8 mouse cellular contexts compared by ENCODE assay signal in genomic region chr11:121702895-121703618, GRCm38 (mm10). TPM values are rescaled to one million over a fixed set of nuclear protein-coding genes. Genes with fewer than 3 reads are reported as not detected.
DNase-seq lines count a peak whose midpoint lies in the region; ATAC-seq and TF ChIP-seq lines count a peak whose summit lies in the region.

No protein-coding gene starts in this region.

- 0 out of 2 replicates have a peak, but pooled peaks cover 6% of the 10 kb centered on the region for H3K27me3 ChIP-seq in ES-Bruce4 (ENCODE audit: control insufficient read depth, insufficient read depth, low read length, poor library complexity, severe bottlenecking)
- H3K27me3 ChIP-seq in hindbrain, embryonic 11.5 days (ENCODE audit: control insufficient read depth, insufficient read depth, low read length) = peaks cover 17% of the 10 kb centered on the region
- H3K27me3 ChIP-seq in lung, postnatal 0 days (replicated peaks; ENCODE audit: insufficient read depth, low read length) = no peaks in the 10 kb centered on the region

- peak; percentile 18 to 23 for DNase-seq in cerebellum, adult 18-20 months
- DNase-seq in frontal cortex, postnatal 10 days (ENCODE audit: low spot score in 2 of 2) = peak; percentile 53 to 54
- DNase-seq in hindbrain, embryonic 11.5 days (ENCODE audit: low spot score) = peak; percentile 61
- DNase-seq in layer of hippocampus, postnatal 14 days (ENCODE audit: low spot score in 2 of 2) = peak; percentile 31 to 42
- peak; percentile 86 for DNase-seq in lung, postnatal 0 days (ENCODE audit: low spot score)
- DNase-seq in ovary, postnatal 10 days (ENCODE audit: low spot score) = peak; percentile 29
- peak; percentile 52 for DNase-seq in urinary bladder, postnatal 25 days (ENCODE audit: low spot score)

- TF ChIP-seq EP300 in ES-Bruce4 (IDR thresholded peaks at IDR 0.05; ENCODE audit: insufficient read depth, low read depth, low read length) = no peak
- no peak for TF ChIP-seq EP300 in lung, postnatal 0 days (IDR thresholded peaks at IDR 0.05)

- no peaks in the 10 kb centered on the region for H3K4me1 ChIP-seq in ES-Bruce4 (ENCODE audit: control insufficient read depth, insufficient read depth, low read length)
- H3K4me1 ChIP-seq in hindbrain, embryonic 11.5 days (replicated peaks; ENCODE audit: control insufficient read depth, insufficient read depth, low read length) = no peaks in the 10 kb centered on the region
- H3K4me1 ChIP-seq in lung, postnatal 0 days (ENCODE audit: insufficient read depth, low read depth, low read length) = peaks cover 16% of the 10 kb centered on the region

- TF ChIP-seq POLR2A in ES-Bruce4 (IDR thresholded peaks at IDR 0.05; ENCODE audit: insufficient read depth, low read length) = no peak

- no peak for TF ChIP-seq CTCF in ES-Bruce4 (IDR thresholded peaks at IDR 0.05; ENCODE audit: low read depth, low read length)
- no peak for TF ChIP-seq CTCF in lung, postnatal 0 days (IDR thresholded peaks at IDR 0.05)

- H3K4me3 ChIP-seq in ES-Bruce4 (ENCODE audit: low read depth, low read length) = peak overlapping the region; percentile 72
- H3K4me3 ChIP-seq in hindbrain, embryonic 11.5 days (ENCODE audit: low read depth, low read length) = peak overlapping the region; percentile 67
- peak overlapping the region; percentile 73 for H3K4me3 ChIP-seq in lung, postnatal 0 days (ENCODE audit: low read depth, low read length)

- peak overlapping the region; percentile 7 for H3K9ac ChIP-seq in ES-Bruce4 (ENCODE audit: low read depth, poor library complexity, severe bottlenecking)
- peak overlapping the region; percentile 55 for H3K9ac ChIP-seq in hindbrain, embryonic 11.5 days (ENCODE audit: low read depth, low read length)
- H3K9ac ChIP-seq in lung, postnatal 0 days (replicated peaks; ENCODE audit: low read depth) = peak overlapping the region; percentile 53

- H3K27ac ChIP-seq in ES-Bruce4 (ENCODE audit: insufficient read depth, low read length) = no peak overlapping the region
- no peak overlapping the region for H3K27ac ChIP-seq in hindbrain, embryonic 11.5 days (ENCODE audit: low read depth, low read length)
- H3K27ac ChIP-seq in lung, postnatal 0 days (ENCODE audit: low read length) = peak overlapping the region; percentile 81

- H3K36me3 ChIP-seq in ES-Bruce4 (ENCODE audit: control insufficient read depth, insufficient read depth, low read length, poor library complexity, severe bottlenecking) = no peaks in the 10 kb centered on the region
- H3K36me3 ChIP-seq in hindbrain, embryonic 11.5 days (ENCODE audit: control insufficient read depth, insufficient read depth, low read length) = no peaks in the 10 kb centered on the region
- no peaks in the 10 kb centered on the region for H3K36me3 ChIP-seq in lung, postnatal 0 days (ENCODE audit: insufficient read depth, low read length)

- H3K9me3 ChIP-seq in ES-Bruce4 (replicated peaks; ENCODE audit: control insufficient read depth, insufficient read depth, low read length, poor library complexity, severe bottlenecking) = no peaks in the 10 kb centered on the region
- H3K9me3 ChIP-seq in hindbrain, embryonic 11.5 days (ENCODE audit: control insufficient read depth, low read length) = no peaks in the 10 kb centered on the region
- H3K9me3 ChIP-seq in lung, postnatal 0 days (ENCODE audit: low read length) = no peaks in the 10 kb centered on the region

- WGBS in hindbrain, embryonic 11.5 days = under 1% methylated on average over 40 of the region's 40 CpGs
- WGBS in lung, postnatal 0 days = under 1% methylated on average over 40 of the region's 40 CpGs

- H3K4me2 ChIP-seq in hindbrain, embryonic 11.5 days (replicated peaks; ENCODE audit: low read depth, low read length) = peak overlapping the region; percentile 97
- H3K4me2 ChIP-seq in lung, postnatal 0 days (replicated peaks; ENCODE audit: low read depth, low read length) = peak overlapping the region; percentile 99

- peak; percentile 36; the same call in 1 of the 2 replicates for ATAC-seq in hindbrain, embryonic 11.5 days (ENCODE audit: low FRiP score)
- ATAC-seq in lung, postnatal 0 days = peak; percentile 28

RNA-seq across cellular contexts. Expression of gene Metrnl, which starts 1.7 kb away (rescaled TPM):
- polyA plus RNA-seq in ES-Bruce4 (2011; ENCODE audit: insufficient read depth, insufficient read length, low read depth, missing spikeins) = 2.6 and 3.1 TPM in 2 replicates
- 18.0 and 27.7 TPM in 2 replicates for polyA plus RNA-seq in hindbrain, embryonic 11.5 days (2014; fragmentation: Nextera tagmentation; extraction: Ambion mirVana)
- total RNA-seq in layer of hippocampus, postnatal 14 days (2021) = 10 to 100 TPM; 10.2 to 10.4 TPM
- polyA plus RNA-seq in lung, postnatal 0 days (2015; fragmentation: Nextera tagmentation; extraction: Ambion mirVana) = 22.3 and 23.6 TPM in 2 replicates

RNA-seq across cellular contexts. Expression of gene B3gntl1, which starts 30.1 kb away (rescaled TPM):
- polyA plus RNA-seq in ES-Bruce4 (2011; ENCODE audit: insufficient read depth, insufficient read length, low read depth, missing spikeins) = 13.1 and 13.5 TPM in 2 replicates
- 4.1 and 5.6 TPM in 2 replicates for polyA plus RNA-seq in hindbrain, embryonic 11.5 days (2014; fragmentation: Nextera tagmentation; extraction: Ambion mirVana)
- total RNA-seq in layer of hippocampus, postnatal 14 days (2021) = 1 to 10 TPM; 6.6 to 8.7 TPM
- polyA plus RNA-seq in lung, postnatal 0 days (2015; fragmentation: Nextera tagmentation; extraction: Ambion mirVana) = 3.4 and 4.3 TPM in 2 replicates

Comparison
In these comparisons a context has a peak if more than half of its experiments do, and no peak if none do; other contexts are left out.
1. DNase-seq: peak in every context shown above with its lines; median percentile 86 in lung, postnatal 0 days; 61 in hindbrain, embryonic 11.5 days; 54 in frontal cortex, postnatal 10 days; 52 in urinary bladder, postnatal 25 days; 36 in layer of hippocampus, postnatal 14 days; 29 in ovary, postnatal 10 days; 20 in cerebellum, adult 18-20 months.